9 mouse cellular contexts compared by ENCODE assay signal in the genomic region with DNA sequence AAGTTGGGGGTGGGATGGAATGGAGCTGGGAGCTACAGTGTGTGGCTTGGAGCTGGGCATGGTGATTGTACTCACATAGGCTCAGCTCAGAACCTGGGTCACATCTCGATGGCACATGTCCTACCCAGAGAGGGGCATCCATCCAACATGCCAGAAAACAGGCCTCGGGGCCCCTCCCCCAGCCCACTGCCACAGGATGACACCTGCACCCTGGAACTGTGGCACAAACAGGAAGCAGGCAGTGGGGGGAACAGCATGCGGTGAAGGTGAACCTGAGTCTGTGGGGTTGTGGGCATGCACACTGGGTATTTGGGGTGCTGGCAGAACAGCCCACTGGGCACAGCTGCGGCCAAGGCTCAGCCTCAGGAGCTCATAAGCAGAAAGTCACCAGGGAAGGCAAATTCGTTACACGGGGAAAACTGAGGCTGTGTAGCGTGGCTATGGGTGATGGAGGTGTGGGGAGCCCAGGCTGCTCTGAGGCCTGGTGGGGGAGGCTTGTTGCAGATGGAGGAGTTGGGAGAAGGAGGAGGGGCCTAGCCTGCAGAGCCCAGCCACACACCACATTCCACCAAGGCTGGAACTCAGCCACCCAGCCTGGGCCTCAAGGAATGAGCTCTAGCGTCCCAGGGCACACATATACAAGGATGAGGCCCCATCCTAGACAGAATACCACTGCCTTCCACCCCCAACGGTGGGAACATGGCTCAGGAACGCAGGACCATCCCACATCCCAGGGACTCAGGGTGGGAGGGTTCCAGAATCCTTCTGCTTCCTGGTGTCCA. TPM values are rescaled to one million over a fixed set of nuclear protein-coding genes. Genes with fewer than 3 reads are reported as not detected.
DNase-seq lines count a peak whose midpoint lies in the region; ATAC-seq lines count a peak whose summit lies in the region.
"Had no signal": no experiment of that assay in that cellular context is flagged by ENCODE, and none has a peak within 500 bp of the region (broad histone marks: within the 10 kb centered on the region; RNA-seq: fewer than 3 reads in every experiment).

No protein-coding gene starts in this region.

- H3K4me3 ChIP-seq in liver, embryonic 13.5 days (replicated peaks) = no peak overlapping the region; the same call in 1 of the 2 replicates

- ATAC-seq in liver, embryonic 13.5 days (ENCODE audit: low read depth) = no peak
- ATAC-seq: Patski had no signal

- peaks cover 53% of the 10 kb centered on the region for H3K4me1 ChIP-seq in liver, embryonic 13.5 days (replicated peaks)

- peak; percentile 66 for DNase-seq in gastrocnemius, postnatal 14 days
- no peak for DNase-seq in gastrocnemius, adult 18-20 months (ENCODE audit: low spot score)
- peak; percentile 57 to 69 for DNase-seq in CD8-positive naive resting alpha-beta T cell, adult 2 months (ENCODE audit: low read depth in 2 of 2, low spot score in 2 of 2)
- DNase-seq in heart, postnatal 10 days = peak; percentile 68 to 78
- DNase-seq in liver, embryonic 13.5 days = no peak
- DNase-seq in thymus, postnatal 0 days (ENCODE audit: low spot score) = peak; percentile 89
- DNase-seq in layer of hippocampus, adult 8-10 months (ENCODE audit: low spot score in 2 of 2) = no peak
- DNase-seq in right cerebral cortex, postnatal 10 days (ENCODE audit: low spot score in 2 of 2) = no peak

- 60% methylated on average over 10 of the region's 10 CpGs for WGBS in liver, embryonic 13.5 days (ENCODE audit: insufficient replicate concordance)

- peaks cover 19% of the 10 kb centered on the region for H3K27me3 ChIP-seq in liver, embryonic 13.5 days
- H3K27me3 ChIP-seq: Patski had no signal

- H3K27ac ChIP-seq in liver, embryonic 13.5 days = peak overlapping the region; percentile 72

- intact Hi-C loops in gastrocnemius, postnatal 14 days (cut with DNase I; ENCODE audit: low total_unique reads) = no loop called here
- intact Hi-C loops in heart, postnatal 10 days (cut with DNase I) = no loop called here

- peak overlapping the region; percentile 25 for H3K4me2 ChIP-seq in liver, embryonic 13.5 days

- H3K36me3 ChIP-seq in liver, embryonic 13.5 days = peaks cover 30% of the 10 kb centered on the region

- H3K9me3 ChIP-seq in liver, embryonic 13.5 days (replicated peaks) = no peaks in the 10 kb centered on the region

- H3K9ac ChIP-seq in liver, embryonic 13.5 days = peak overlapping the region; percentile 43

RNA-seq across cellular contexts. Expression of gene Tbxa2r, which starts 0.9 kb away (rescaled TPM):
- 1 to 10 TPM; 1.5 to 2.2 TPM for total RNA-seq in gastrocnemius, postnatal 14 days (2021)
- total RNA-seq in gastrocnemius, adult 18-20 months (2021) = under 1 TPM; 0.16 to 0.55 TPM
- total RNA-seq in heart, postnatal 10 days (2021) = 1 to 10 TPM; 7.7 to 8.5 TPM
- polyA plus RNA-seq in liver, embryonic 13.5 days (2015; fragmentation: Nextera tagmentation; extraction: Ambion mirVana) = 5.2 and 5.3 TPM in 2 replicates
- polyA plus RNA-seq in thymus, postnatal 0 days (2015; fragmentation: Nextera tagmentation; extraction: Ambion mirVana) = 97.5 and 103 TPM in 2 replicates
- total RNA-seq in layer of hippocampus, adult 8-10 months (2022) = 1 to 10 TPM; 1.1 to 1.4 (median 1.4) TPM
- polyA plus RNA-seq: Patski had no signal

RNA-seq across cellular contexts. Expression of gene Cactin, which starts 8.5 kb away (rescaled TPM):
- total RNA-seq in gastrocnemius, postnatal 14 days (2021) = 1 to 10 TPM; 7.7 to 10.0 TPM
- total RNA-seq in gastrocnemius, adult 18-20 months (2021) = 10 to 100 TPM; 10.1 to 10.9 TPM
- total RNA-seq in heart, postnatal 10 days (2021) = 10 to 100 TPM; 21.0 to 23.6 TPM
- polyA plus RNA-seq in liver, embryonic 13.5 days (2015; fragmentation: Nextera tagmentation; extraction: Ambion mirVana) = 29.5 and 33.0 TPM in 2 replicates
- polyA plus RNA-seq in thymus, postnatal 0 days (2015; fragmentation: Nextera tagmentation; extraction: Ambion mirVana) = 41.3 and 45.8 TPM in 2 replicates
- total RNA-seq in layer of hippocampus, adult 8-10 months (2022) = 10 to 100 TPM; 28.2 to 31.3 (median 30.2) TPM

RNA-seq across cellular contexts. Expression of gene Gipc3, which starts 13.7 kb away (rescaled TPM):
- total RNA-seq in gastrocnemius, postnatal 14 days (2021) = 1 to 10 TPM; 1.8 to 2.0 TPM
- 1 to 10 TPM in 1 of 2 experiments, under 1 TPM in 1; 0.39 to 1.4 TPM for total RNA-seq in gastrocnemius, adult 18-20 months (2021)
- total RNA-seq in heart, postnatal 10 days (2021) = 1 to 10 TPM; 4.8 to 6.1 TPM
- not detected in 2 replicates for polyA plus RNA-seq in liver, embryonic 13.5 days (2015; fragmentation: Nextera tagmentation; extraction: Ambion mirVana)
- polyA plus RNA-seq in thymus, postnatal 0 days (2015; fragmentation: Nextera tagmentation; extraction: Ambion mirVana) = 0.14 and 0.16 TPM in 2 replicates
- total RNA-seq in layer of hippocampus, adult 8-10 months (2022) = 1 to 10 TPM; 1.3 to 2.2 (median 1.7) TPM

RNA-seq across cellular contexts. Expression of gene Hmg20b, which starts 20.9 kb away (rescaled TPM):
- total RNA-seq in gastrocnemius, postnatal 14 days (2021) = 10 to 100 TPM; 24.3 to 25.8 TPM
- total RNA-seq in gastrocnemius, adult 18-20 months (2021) = 10 to 100 TPM; 14.7 to 19.6 TPM
- 100 to 1,000 TPM in 1 of 2 experiments, 10 to 100 TPM in 1; 88.1 to 105 TPM for total RNA-seq in heart, postnatal 10 days (2021)
- 27.1 and 30.3 TPM in 2 replicates for polyA plus RNA-seq in liver, embryonic 13.5 days (2015; fragmentation: Nextera tagmentation; extraction: Ambion mirVana)
- 88.5 and 100 TPM in 2 replicates for polyA plus RNA-seq in thymus, postnatal 0 days (2015; fragmentation: Nextera tagmentation; extraction: Ambion mirVana)
- total RNA-seq in layer of hippocampus, adult 8-10 months (2022) = 10 to 100 TPM; 32.5 to 37.1 (median 32.9) TPM

RNA-seq across cellular contexts. Expression of gene Mfsd12, which starts 27.9 kb away (rescaled TPM):
- total RNA-seq in gastrocnemius, postnatal 14 days (2021) = 1 to 10 TPM; 3.7 to 4.0 TPM
- 1 to 10 TPM; 2.3 to 2.8 TPM for total RNA-seq in gastrocnemius, adult 18-20 months (2021)
- total RNA-seq in heart, postnatal 10 days (2021) = 10 to 100 TPM; 11.6 to 14.4 TPM
- 12.5 and 13.1 TPM in 2 replicates for polyA plus RNA-seq in liver, embryonic 13.5 days (2015; fragmentation: Nextera tagmentation; extraction: Ambion mirVana)
- 36.3 and 38.1 TPM in 2 replicates for polyA plus RNA-seq in thymus, postnatal 0 days (2015; fragmentation: Nextera tagmentation; extraction: Ambion mirVana)
- 10 to 100 TPM; 40.7 to 46.7 (median 43.6) TPM for total RNA-seq in layer of hippocampus, adult 8-10 months (2022)

Comparison
In these comparisons a context has a peak if more than half of its experiments do, and no peak if none do; other contexts are left out.
1. DNase-seq: peak in gastrocnemius, postnatal 14 days (single experiment), CD8-positive naive resting alpha-beta T cell, adult 2 months (2 of 2), heart, postnatal 10 days (2 of 2) and thymus, postnatal 0 days (single experiment); none in gastrocnemius, adult 18-20 months (single experiment), liver, embryonic 13.5 days (single experiment), layer of hippocampus, adult 8-10 months (0 of 2) and right cerebral cortex, postnatal 10 days (0 of 2).